Mouse (Mus musculus) kidney, adult 9 months (tissue): Measurements from ENCODE around the gene Zgrf1.

ENCODE experiments used
- DNase-seq: peaks from one replicate; pipeline ENCODE4 v3.0.0; 2022

Gene Zgrf1

DNA sequence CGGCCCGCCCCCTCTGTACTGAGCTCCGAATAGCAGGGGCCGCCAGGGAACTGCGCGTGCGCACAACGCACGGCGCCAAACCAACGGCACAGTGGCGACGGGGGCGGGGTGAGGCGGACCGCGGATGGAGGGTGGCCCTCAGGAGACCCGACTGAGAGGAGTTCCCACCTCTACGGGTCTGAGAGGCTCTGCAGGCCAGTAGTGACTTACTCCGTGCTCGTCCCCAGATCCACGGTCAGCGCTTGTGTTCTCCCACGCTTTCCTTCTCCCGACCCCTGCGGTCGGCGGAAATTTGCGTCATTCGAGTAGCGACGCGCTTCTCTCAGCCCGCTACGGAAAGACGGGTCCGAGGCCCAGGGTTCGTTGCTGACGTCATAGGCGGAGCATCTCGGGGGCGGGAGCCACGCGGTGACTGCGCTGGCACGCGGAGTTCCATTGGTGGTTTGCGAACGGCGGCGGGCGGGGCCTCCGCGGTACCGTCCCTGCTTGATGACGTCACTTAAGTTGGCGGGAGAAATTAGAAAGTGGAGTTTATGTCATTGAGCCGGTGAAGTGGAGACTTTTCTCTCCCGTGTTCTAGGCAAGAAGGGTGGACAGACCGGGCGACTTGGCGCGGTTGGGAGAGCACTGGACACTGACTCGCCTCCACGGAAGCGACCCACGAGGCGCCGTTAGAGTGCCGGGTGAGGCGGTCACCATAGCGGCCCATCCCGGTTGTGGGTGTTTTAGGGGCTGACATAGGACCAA is at the start of gene Zgrf1, which contains the start of gene Larp7:
TSS of gene Zgrf1 (plus strand) at position 517 of the 747 bp plus-strand sequence.
TSS of gene Larp7 (minus strand) at position 377 of the 747 bp plus-strand sequence.
- peak; percentile 99 for DNase-seq

GRCm38 (mm10) chr3:127507878-127508783 is 45.2 kb upstream of the Zgrf1 start:
- DNase-seq: no peak

DNA sequence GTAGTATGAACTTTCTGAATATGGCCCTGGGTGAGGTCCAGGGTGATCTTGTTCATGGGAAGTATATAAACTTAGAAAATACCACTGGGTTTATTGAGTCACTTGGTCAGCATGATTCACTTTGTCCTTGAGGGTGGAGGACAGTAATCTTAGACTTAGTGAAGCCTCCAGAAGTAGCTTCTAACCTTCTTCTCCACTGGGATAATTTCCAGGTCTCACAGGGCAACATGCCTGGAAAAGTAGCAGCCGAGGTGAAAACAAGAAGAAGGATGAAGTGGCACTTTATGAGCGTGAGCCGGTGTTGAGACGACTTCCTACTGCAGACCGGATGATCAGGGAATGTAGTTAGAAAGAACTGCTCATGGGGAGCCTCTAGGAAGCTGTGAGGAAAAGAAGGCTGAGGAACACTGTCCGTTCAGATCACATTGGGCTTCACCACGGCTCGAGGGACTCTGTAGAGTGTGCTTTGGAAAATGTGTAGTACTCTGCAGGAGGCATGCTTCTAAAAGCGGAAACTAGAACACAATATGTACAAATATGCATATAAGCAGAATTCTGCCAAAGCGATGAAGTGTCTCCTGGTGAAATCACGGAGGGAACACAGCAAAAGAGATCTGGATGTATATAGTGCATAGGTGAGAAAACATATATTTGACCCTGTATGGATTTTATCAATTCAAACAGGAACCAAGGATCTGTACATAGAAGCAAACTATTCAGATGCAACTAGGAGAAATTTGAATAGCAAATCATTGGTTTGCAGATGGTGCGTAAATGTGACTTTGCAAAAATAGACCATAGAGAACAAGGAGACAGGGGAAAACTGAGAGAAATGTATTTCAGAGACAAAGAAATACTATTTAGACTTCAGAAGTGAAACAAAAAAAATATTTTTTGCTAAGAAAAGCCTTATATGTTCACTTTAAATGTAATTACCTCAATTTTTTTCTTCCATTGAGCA is 41.2 kb upstream of the Zgrf1 start:
- no peak for DNase-seq

DNA sequence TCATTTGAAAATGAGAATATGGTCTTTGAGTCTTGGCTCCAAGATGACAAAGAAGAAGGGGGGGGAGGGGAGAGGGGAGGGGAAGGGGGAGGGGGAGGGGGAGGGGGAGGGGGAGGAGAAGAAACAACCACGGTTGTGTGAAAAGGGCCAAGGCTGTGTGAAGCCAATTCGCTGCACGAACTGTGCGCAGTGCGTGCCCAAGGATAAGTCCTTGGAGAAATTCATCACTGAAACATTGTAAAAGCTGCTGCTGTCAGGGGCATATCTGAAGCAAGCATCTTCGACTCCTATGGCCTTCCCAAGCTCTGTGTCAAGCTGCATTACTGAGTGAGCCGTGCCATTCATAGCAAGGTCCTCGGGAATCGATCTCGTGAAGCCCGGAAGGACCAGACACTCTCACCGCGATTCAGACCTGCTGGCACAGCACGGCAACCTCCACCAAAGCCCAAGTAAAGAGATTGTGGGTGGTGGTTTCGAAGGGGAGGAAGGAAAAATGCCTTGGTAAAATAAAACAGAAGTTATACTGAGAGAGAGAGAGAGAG is 40.4 kb upstream of the Zgrf1 start:
- no peak for DNase-seq

DNA sequence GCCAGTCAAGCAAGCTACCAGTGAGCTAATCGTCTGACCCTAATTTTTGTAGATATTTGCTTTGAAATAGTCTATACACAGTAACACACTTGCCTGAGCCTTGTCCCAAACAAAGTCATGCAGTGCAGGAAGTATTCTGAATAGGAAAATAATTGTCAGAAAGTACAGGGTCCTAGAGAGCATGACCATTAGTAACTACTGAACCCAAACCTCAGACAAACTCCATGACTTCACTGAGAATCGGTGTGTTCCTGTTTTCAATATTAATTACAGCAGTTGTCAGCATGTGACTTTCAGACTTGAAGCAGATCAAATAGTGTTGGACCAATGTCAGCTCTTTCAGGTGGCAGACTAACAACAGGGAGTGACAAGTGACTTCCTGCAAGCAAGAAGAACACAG is 39.6 kb upstream of the Zgrf1 start:
- no peak for DNase-seq

- DNase-seq: no peak
Observed at GRCm38 (mm10) chr3:127515251-127515650, 38.0 kb upstream of the Zgrf1 start.

- no peak for DNase-seq
Observed at GRCm38 (mm10) chr3:127520300-127520699, 33.0 kb upstream of the Zgrf1 start.

DNA sequence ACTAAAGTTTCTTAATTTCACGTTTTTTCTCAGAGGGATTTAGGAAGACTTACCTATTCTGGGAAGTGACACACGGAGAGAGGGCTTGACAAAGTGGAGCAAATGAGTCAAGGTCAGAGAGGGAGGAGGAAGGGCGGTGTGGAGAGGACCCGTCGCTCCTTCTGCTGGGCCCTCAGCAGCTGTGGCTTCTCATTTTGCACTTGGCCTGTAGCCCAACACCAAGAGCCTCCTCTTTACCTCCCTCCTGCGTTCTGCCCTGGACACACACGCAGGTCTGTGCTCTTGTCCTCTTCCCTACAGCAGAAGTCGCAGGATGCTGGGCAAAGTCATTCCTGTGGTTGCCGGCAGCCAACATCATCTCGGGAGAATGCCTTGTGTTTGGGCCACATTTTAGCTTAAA is 32.1 kb upstream of the Zgrf1 start:
- no peak for DNase-seq

- no peak for DNase-seq
Observed at GRCm38 (mm10) chr3:127525188-127525819, 28.0 kb upstream of the Zgrf1 start.

GRCm38 (mm10) chr3:127527465-127528034 is 25.7 kb upstream of the Zgrf1 start:
- no peak for DNase-seq

GRCm38 (mm10) chr3:127529210-127529609 is 24.1 kb upstream of the Zgrf1 start:
- DNase-seq: no peak

DNA sequence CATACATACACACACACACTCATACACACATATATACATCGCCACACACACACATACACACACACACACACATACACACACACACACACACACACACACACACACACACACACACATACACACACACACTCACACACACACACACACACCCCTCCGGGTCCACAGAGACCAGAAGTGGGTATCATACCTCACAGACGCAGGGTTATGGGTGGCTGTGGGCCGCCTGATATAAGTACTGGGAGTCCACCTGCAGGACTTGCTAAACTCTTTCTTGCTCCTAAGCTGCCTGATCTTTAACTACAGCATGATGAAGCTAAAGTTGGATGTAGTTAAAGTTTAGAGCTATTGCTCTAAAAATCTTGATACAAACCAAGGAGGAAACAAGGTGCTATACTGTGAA is 23.5 kb upstream of the Zgrf1 start:
- DNase-seq: no peak

GRCm38 (mm10) chr3:127530293-127530692 is 23.0 kb upstream of the Zgrf1 start:
- no peak for DNase-seq

DNA sequence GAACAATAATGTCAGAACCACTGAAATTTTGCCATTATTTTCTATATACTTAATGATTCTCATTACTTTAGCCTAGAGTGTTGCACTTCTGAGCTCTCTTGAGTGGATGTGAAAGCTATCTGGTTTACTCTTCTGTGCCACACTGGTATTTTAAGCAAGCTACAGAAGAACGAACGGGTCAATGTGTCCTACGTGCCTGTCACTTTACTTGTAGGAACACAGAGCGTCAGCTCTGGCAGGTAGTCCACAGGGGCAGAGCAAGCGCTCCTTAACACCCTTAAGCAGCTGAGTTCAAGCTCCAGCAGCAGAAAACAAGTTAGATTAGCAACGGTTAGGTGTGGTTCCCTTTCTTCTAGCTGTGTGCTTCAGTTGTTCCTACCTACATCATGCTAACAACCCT is 14.1 kb upstream of the Zgrf1 start:
- DNase-seq: no peak

GRCm38 (mm10) chr3:127543976-127544375 is 9.3 kb upstream of the Zgrf1 start:
- DNase-seq: no peak

DNA sequence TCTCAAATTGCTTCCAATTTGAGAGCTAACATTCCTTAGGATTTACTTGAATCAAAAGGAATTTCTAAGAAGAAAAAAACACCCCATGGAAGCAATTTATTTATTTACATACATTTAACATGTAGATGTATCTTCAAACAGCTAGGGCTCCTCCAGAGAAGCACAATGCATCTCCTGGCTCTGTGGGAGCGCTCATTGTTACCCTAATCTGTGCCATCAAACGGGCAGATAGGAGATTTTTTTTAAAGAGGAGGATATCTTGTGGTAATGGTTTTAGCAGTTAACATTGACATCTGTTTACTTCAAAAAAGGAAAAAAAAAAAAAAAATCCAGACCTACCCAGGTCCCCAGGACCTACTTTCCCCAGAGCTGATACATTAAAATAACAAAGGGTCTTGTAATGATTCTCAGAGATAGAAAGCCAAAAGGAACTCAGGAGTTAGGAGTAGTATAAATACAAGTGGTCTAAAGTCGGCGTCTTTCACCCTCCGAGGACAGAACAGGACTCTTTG is 8.6 kb upstream of the Zgrf1 start:
- DNase-seq: no peak

GRCm38 (mm10) chr3:127547882-127548281 is 5.4 kb upstream of the Zgrf1 start:
- peak; percentile 17 for DNase-seq

- no peak for DNase-seq
Observed at GRCm38 (mm10) chr3:127552434-127552972, 786 bp upstream of the Zgrf1 start.

GRCm38 (mm10) chr3:127553720-127554043 is 393 bp downstream of the Zgrf1 start:
- no peak for DNase-seq

DNA sequence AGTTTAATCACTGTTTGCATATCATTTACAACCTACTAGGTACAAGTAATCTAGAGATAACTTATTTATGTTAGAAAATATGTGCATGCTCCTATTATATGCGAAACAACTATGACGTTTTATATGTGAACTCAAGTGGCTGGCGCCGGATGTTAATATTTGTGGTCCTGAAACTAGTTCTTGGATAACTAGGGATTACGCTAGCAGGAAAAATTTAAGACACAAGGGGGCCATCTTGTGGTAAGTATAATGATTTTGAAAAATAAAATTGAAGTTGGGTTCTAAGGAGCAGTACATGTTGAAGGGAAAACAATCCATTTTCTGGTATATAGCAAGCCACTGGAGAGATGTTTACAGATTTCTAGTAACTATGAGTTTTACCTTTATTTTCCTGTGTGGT is 1.4 kb downstream of the Zgrf1 start:
- no peak for DNase-seq

- DNase-seq: no peak
Observed at GRCm38 (mm10) chr3:127558201-127558600, 4.9 kb downstream of the Zgrf1 start.
